Mouse (Mus musculus) embryonic facial prominence, embryonic 13.5 days (tissue): ENCODE results near the gene Dct. TPM values are rescaled to one million over a fixed set of nuclear protein-coding genes. Genes with fewer than 3 reads are reported as not detected.

Source experiments
- ATAC-seq: fragments of 200-750 bp; cut with Nextera tagmentation; 2 replicates; pipeline ENCODE4 v1.8.0; 2017; ENCODE audit warnings: low read depth; ENCODE audit not compliant: insufficient number of reproducible peaks, insufficient read depth, low FRiP score, low TSS enrichment
- H3K27ac ChIP-seq: fragments of 300-500 bp; sonication (generic); 2 replicates; pipeline ENCODE4 v1.5.1; 2015; ENCODE audit warnings: moderate library complexity, mild to moderate bottlenecking, inconsistent platforms
- H3K27me3 ChIP-seq: fragments of 300-500 bp; sonication (generic); 2 replicates; pipeline ENCODE4 v1.6.1; 2015; ENCODE audit warnings: mild to moderate bottlenecking, inconsistent platforms
- H3K36me3 ChIP-seq: fragments of 300-500 bp; sonication (generic); 2 replicates; pipeline ENCODE4 v1.6.1; 2015; ENCODE audit warnings: mild to moderate bottlenecking, inconsistent platforms
- H3K4me1 ChIP-seq: fragments of 300-500 bp; sonication (generic); 2 replicates; pipeline ENCODE4 v1.6.1; 2015; ENCODE audit warnings: inconsistent platforms
- H3K4me2 ChIP-seq: fragments of 300-500 bp; sonication (generic); 2 replicates; pipeline ENCODE4 v1.6.1; 2015; ENCODE audit warnings: moderate library complexity, mild to moderate bottlenecking, inconsistent platforms
- H3K4me3 ChIP-seq: fragments of 300-500 bp; sonication (generic); 2 replicates; pipeline ENCODE4 v1.5.1; 2015; ENCODE audit warnings: mild to moderate bottlenecking, inconsistent platforms
- H3K9ac ChIP-seq: fragments of 300-500 bp; sonication (generic); 2 replicates; pipeline ENCODE4 v1.6.1; 2015; ENCODE audit warnings: mild to moderate bottlenecking, inconsistent platforms
- H3K9me3 ChIP-seq: fragments of 300-500 bp; sonication (generic); 2 replicates; pipeline ENCODE4 v1.6.1; 2016; ENCODE audit warnings: inconsistent platforms
- WGBS: fragments of 180-500 bp; shearing (Covaris S2); methylation state at CpG from one replicate; pipeline ENCODE4 v1.1.7; 2015; ENCODE audit warnings: mixed read lengths; 5-methylcytosine and 5-hydroxymethylcytosine counted together
- polyA plus RNA-seq: library from polyadenylated mRNA; unstranded; fragments of >200 nt; fragmentation: Nextera tagmentation; extraction: Ambion mirVana; gene quantifications from 2 replicates; pipeline ENCODE4 v1.2.1, GENCODE M21; 2015

Dct gene
- polyA plus RNA-seq, 1 experiment from 2014 or later, result 6.8 TPM

- no peak overlapping the region for H3K27ac ChIP-seq
- H3K4me3 ChIP-seq, result no peak overlapping the region
- no peaks in the 10 kb centered on the region for H3K4me1 ChIP-seq
- ATAC-seq, result no peak
- no peaks in the 10 kb centered on the region for H3K9me3 ChIP-seq
- H3K4me2 ChIP-seq, result no peak overlapping the region
- WGBS, result 87% methylated on average over 10 of the region's 10 CpGs
- no peaks in the 10 kb centered on the region for H3K27me3 ChIP-seq
- no peaks in the 10 kb centered on the region for H3K36me3 ChIP-seq
- H3K9ac ChIP-seq, result no peak overlapping the region
Measured at GRCm38 (mm10) chr14:117988444-117988843, 63.6 kb downstream of the Dct start.

- H3K4me1 ChIP-seq, result no peaks in the 10 kb centered on the region
- no peak for ATAC-seq
- H3K27ac ChIP-seq, result no peak overlapping the region
- H3K9me3 ChIP-seq, result 0 out of 2 replicates have a peak, but pooled peaks cover 4% of the 10 kb centered on the region
- no peak overlapping the region for H3K4me2 ChIP-seq
- no peaks in the 10 kb centered on the region for H3K27me3 ChIP-seq
- 94% methylated on average over 10 of the region's 10 CpGs for WGBS
- no peak overlapping the region for H3K9ac ChIP-seq
- H3K4me3 ChIP-seq, result no peak overlapping the region
- H3K36me3 ChIP-seq, result no peaks in the 10 kb centered on the region
Measured at GRCm38 (mm10) chr14:117981532-117981931, 70.5 kb downstream of the Dct start.

- H3K27ac ChIP-seq, result no peak overlapping the region
- ATAC-seq, result no peak
- WGBS, result 87% methylated on average over 5 of the region's 5 CpGs
- H3K9ac ChIP-seq, result no peak overlapping the region
- no peaks in the 10 kb centered on the region for H3K27me3 ChIP-seq
- no peak overlapping the region for H3K4me3 ChIP-seq
- peaks cover 13% of the 10 kb centered on the region for H3K36me3 ChIP-seq
- no peak overlapping the region for H3K4me2 ChIP-seq
- no peaks in the 10 kb centered on the region for H3K4me1 ChIP-seq
- H3K9me3 ChIP-seq, result no peaks in the 10 kb centered on the region
Measured at GRCm38 (mm10) chr14:117972576-117972975, 79.5 kb downstream of the Dct start.

Other genes with a start within 250 kb of the Dct start
- 35.2 and 39.5 TPM in 2 replicates for gene Tgds, start 80.5 kb upstream of the Dct start, polyA plus RNA-seq
- gene Gpr180, start 84.9 kb upstream of the Dct start, polyA plus RNA-seq, result 61.1 and 63.7 TPM in 2 replicates
- 6.3 and 6.6 TPM in 2 replicates for gene Sox21, start 184.8 kb upstream of the Dct start, polyA plus RNA-seq
- not detected in 2 replicates for gene Gm9376, start 214.7 kb upstream of the Dct start, polyA plus RNA-seq